Mouse (Mus musculus) T-helper 2 cell (primary cell): ENCODE results near the gene Rpgrip1.

Experiments used
- in situ Hi-C: fragments of 300-600 bp; cut with MboI, MseI; formaldehyde crosslinking; loops from one replicate; pipeline ENCODE4 v1.15.1; 2025; ENCODE audit warnings: high pct_unique_total_duplicates

Rpgrip1 gene

GRCm38 (mm10) chr14:52118823-52119608 lies 8.5 kb downstream of the Rpgrip1 start:
- in situ Hi-C loops = no loop called here

GRCm38 (mm10) chr14:52120169-52120568 lies 9.7 kb downstream of the Rpgrip1 start:
- in situ Hi-C loops = no loop called here

DNA sequence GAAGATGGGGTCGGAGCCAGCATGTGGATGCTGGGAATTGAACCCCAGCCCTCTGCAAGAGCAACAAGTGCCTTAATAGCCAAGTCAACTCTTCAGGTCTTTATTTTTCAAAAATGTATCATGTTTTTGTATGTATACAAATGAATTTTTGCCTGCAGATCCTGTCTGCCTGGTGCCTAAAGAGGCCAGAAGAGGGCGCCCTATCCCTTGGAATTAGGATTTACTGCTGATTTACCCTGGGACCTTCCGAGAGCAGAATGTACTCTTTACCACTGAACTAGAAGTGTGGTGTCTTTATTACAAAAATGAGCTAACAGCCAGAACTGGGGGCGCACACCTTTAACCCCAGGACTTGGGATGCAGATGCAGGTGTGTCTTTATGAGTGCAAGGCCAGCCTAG lies 13.4 kb downstream of the Rpgrip1 start:
- in situ Hi-C loops = no loop called here

- in situ Hi-C loops = loop anchor here (5.0 kb wide), 1 partner anchor 223 kb away; no protein-coding TSS in a partner anchor
These were observed 14.1 kb downstream of the Rpgrip1 start for GRCm38 (mm10) chr14:52124636-52125035.

- in situ Hi-C loops = no loop called here
These were observed 23.1 kb downstream of the Rpgrip1 start for GRCm38 (mm10) chr14:52133584-52133983.

GRCm38 (mm10) chr14:52140577-52141444 lies 30.3 kb downstream of the Rpgrip1 start:
- in situ Hi-C loops = no loop called here

- in situ Hi-C loops = no loop called here
These were observed 31.1 kb downstream of the Rpgrip1 start for GRCm38 (mm10) chr14:52141445-52142127.

- in situ Hi-C loops = no loop called here
These were observed 33.7 kb downstream of the Rpgrip1 start for GRCm38 (mm10) chr14:52144165-52144564.

GRCm38 (mm10) chr14:52146540-52146939 lies 36.0 kb downstream of the Rpgrip1 start:
- in situ Hi-C loops = no loop called here

GRCm38 (mm10) chr14:52149888-52150287 lies 39.4 kb downstream of the Rpgrip1 start:
- in situ Hi-C loops = no loop called here

GRCm38 (mm10) chr14:52152179-52152578 lies 41.7 kb downstream of the Rpgrip1 start:
- in situ Hi-C loops = no loop called here

DNA sequence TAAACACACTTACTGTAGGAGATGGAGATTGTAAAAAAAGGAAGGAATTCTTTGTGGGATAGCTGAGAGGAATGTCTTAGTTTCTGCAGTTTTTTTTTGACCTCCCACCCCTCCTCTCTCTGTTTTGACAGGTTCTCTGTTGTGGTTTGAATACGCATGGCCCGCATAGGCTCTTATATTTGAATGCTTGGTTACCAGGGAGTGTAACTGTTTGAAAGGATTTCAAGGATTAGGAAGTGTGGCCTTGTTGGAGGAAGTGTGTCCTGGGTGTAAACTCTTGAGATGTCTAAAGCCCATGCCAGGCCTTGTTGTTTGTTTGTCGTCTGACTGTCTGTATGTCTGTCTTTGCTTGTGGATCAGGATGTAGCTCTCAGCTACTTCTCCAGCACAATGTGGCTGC lies 42.1 kb downstream of the Rpgrip1 start:
- in situ Hi-C loops = no loop called here

GRCm38 (mm10) chr14:52155008-52155407 lies 44.5 kb downstream of the Rpgrip1 start:
- in situ Hi-C loops = no loop called here

DNA sequence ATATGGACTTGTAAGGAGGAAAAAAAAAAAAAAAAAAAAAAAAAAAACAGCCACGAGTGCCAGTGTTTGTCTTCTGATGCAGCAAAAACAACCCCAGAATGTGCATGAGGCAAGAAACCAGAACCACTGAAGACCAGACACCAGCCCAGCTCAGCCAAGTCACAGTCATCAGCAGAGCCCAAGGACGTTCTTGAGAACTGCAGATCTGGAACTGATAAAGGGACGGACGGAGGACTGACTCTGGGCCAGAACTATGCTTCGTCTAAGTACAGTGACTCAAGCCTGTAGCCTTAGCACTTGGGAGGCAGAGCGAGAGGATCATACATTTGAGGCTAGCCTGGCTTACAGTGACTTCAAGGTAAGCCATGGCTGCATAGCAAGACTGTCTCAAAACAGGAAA lies 50.4 kb downstream of the Rpgrip1 start:
- in situ Hi-C loops = no loop called here

GRCm38 (mm10) chr14:52166571-52166970 lies 56.1 kb downstream of the Rpgrip1 start:
- in situ Hi-C loops = no loop called here

- in situ Hi-C loops = no loop called here
These were observed 78.3 kb downstream of the Rpgrip1 start for GRCm38 (mm10) chr14:52188788-52189187.

- in situ Hi-C loops = no loop called here
These were observed 79.0 kb downstream of the Rpgrip1 start for GRCm38 (mm10) chr14:52189519-52189918.

DNA sequence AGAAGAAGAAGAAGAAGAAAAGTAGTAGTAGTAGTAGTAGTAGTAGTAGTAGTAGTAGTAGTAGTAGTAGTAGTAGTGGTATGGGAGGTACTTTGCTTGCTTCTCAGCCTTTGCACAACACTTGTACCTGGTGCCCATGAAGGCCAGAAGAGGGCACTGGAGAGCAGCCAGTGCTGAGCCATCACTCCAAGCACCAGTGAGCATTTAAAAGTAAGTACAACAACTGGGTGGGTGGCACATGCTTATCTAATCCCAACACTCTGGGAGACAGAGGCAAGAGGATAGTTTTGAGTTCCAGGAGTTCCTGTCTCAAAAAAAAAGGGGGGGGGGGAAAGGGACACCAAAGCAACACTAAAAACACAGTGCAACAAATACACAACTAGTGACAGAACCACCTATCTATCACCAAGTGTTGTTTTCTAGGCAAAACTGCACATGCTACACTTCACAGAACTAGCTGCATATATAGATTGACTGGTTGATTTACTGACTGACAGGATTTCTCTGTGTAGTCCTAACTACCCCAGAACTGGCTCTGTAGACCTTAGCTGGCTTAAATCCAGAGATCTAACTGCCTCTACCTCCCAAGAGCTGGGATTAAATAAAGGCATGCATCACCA lies 80.3 kb downstream of the Rpgrip1 start:
- in situ Hi-C loops = no loop called here

GRCm38 (mm10) chr14:52195691-52196090 lies 85.2 kb downstream of the Rpgrip1 start:
- in situ Hi-C loops = no loop called here

DNA sequence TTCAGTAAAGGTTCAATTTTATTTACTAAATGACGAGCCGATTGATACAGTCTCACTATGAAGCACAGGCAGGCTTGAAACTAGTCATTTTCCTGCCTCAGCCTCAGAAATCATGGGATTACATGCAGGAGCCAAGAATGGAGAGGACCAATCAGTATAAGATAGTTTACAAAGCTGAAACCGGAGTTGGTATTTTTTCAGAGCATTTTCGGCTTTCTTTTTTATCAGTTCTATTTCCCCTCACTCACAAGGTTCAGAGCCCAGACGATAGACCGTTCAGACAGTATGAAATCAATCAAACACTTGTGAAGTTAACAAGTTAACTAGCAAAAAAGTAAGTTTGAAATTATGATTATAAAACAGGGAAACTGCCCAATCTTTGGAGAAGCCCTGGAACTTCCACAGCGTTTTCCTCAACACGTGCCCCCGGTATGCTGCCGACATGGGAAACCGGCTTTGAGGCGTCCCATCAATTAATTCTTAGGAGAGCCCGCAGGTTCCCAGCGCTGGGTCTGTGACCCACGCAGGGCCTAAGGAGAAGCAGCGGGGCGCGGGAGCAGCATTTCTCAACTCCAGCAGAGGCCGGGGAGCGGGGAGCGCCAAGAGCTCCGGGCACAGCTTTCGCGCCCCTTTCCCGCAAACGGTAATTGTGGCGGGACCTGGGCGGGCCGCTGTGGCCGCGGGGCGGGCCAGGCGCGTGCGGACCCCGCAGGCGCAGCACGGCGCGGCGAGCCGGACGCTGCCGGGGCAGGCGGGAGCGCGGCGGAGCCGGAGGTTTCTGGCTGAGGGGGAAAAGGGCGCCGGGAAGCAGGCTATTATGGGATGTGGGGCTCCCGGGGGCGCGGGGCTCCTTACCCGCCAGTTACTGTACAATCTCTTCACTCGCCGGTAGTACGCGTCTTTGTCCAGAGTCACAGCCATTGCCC lies 86.0 kb downstream of the Rpgrip1 start:
- in situ Hi-C loops = no loop called here
